Mouse (Mus musculus): ENCODE results near the gene A230050P20Rik. TPM values are rescaled to one million over a fixed set of nuclear protein-coding genes. Genes with fewer than 3 reads are reported as not detected.

A230050P20Rik gene
- polyA plus RNA-seq, 1 experiment from 2014 or later: 5.0 TPM

GRCm38 (mm10) chr9:20842670-20843069, 25.8 kb upstream of the A230050P20Rik start:
- Histone ChIP-seq H3K4me2 (no peak overlapping the region), H3K36me3 (replicated peaks) (no peaks in the 10 kb centered on the region), H3K27ac (replicated peaks) (no peak overlapping the region), H3K4me1 (replicated peaks) (no peaks in the 10 kb centered on the region), H3K9ac (no peak overlapping the region), H3K4me3 (replicated peaks) (no peak overlapping the region), H3K9me3 (replicated peaks) (no peaks in the 10 kb centered on the region), H3K27me3 (peaks cover 5% of the 10 kb centered on the region; the same call in 1 of the 2 replicates)
- ATAC-seq (ENCODE audit: insufficient read depth): no peak
- WGBS (ENCODE audit: insufficient replicate concordance): 22% methylated on average over 2 of the region's 2 CpGs

- H3K9me3 ChIP-seq (replicated peaks): no peaks in the 10 kb centered on the region
- no peak for ATAC-seq (ENCODE audit: insufficient read depth)
- no peaks in the 10 kb centered on the region; the same call in 1 of the 2 replicates for H3K27me3 ChIP-seq
- H3K36me3 ChIP-seq (replicated peaks): no peaks in the 10 kb centered on the region
- no peak overlapping the region for H3K4me3 ChIP-seq (replicated peaks)
- no peak overlapping the region for H3K9ac ChIP-seq
- H3K4me2 ChIP-seq: no peak overlapping the region
- no peak overlapping the region for H3K27ac ChIP-seq (replicated peaks)
- H3K4me1 ChIP-seq (replicated peaks): no peaks in the 10 kb centered on the region
- 70% methylated on average over 2 of the region's 2 CpGs for WGBS (ENCODE audit: insufficient replicate concordance)
Measured at GRCm38 (mm10) chr9:20850179-20850578, 18.3 kb upstream of the A230050P20Rik start.

GRCm38 (mm10) chr9:20857131-20857530, 11.3 kb upstream of the A230050P20Rik start:
- no peaks in the 10 kb centered on the region; the same call in none of the 2 replicates for H3K27me3 ChIP-seq
- no peaks in the 10 kb centered on the region for H3K36me3 ChIP-seq (replicated peaks)
- H3K9ac ChIP-seq: no peak overlapping the region
- no peak overlapping the region for H3K4me3 ChIP-seq (replicated peaks)
- H3K27ac ChIP-seq (replicated peaks): no peak overlapping the region
- no peaks in the 10 kb centered on the region for H3K4me1 ChIP-seq (replicated peaks)
- H3K9me3 ChIP-seq (replicated peaks): no peaks in the 10 kb centered on the region
- H3K4me2 ChIP-seq: no peak overlapping the region
- 5% methylated on average over 6 of the region's 6 CpGs for WGBS (ENCODE audit: insufficient replicate concordance)
- no peak for ATAC-seq (ENCODE audit: insufficient read depth)

- no peak overlapping the region for H3K4me3 ChIP-seq (replicated peaks)
- ATAC-seq (ENCODE audit: insufficient read depth): no peak
- no peaks in the 10 kb centered on the region for H3K4me1 ChIP-seq (replicated peaks)
- no peak overlapping the region for H3K9ac ChIP-seq
- H3K36me3 ChIP-seq (replicated peaks): no peaks in the 10 kb centered on the region
- no peaks in the 10 kb centered on the region for H3K9me3 ChIP-seq (replicated peaks)
- H3K27ac ChIP-seq (replicated peaks): no peak overlapping the region
- no peaks in the 10 kb centered on the region; the same call in 1 of the 2 replicates for H3K27me3 ChIP-seq
- WGBS (ENCODE audit: insufficient replicate concordance): 26% methylated on average over 6 of the region's 6 CpGs
- no peak overlapping the region for H3K4me2 ChIP-seq
Measured at GRCm38 (mm10) chr9:20859926-20860325, 8.5 kb upstream of the A230050P20Rik start.

- Histone ChIP-seq H3K4me1 (replicated peaks) (no peaks in the 10 kb centered on the region), H3K27ac (replicated peaks) (no peak overlapping the region), H3K27me3 (peaks cover 6% of the 10 kb centered on the region; the same call in 1 of the 2 replicates), H3K36me3 (replicated peaks) (no peaks in the 10 kb centered on the region), H3K4me2 (no peak overlapping the region), H3K9ac (no peak overlapping the region), H3K4me3 (replicated peaks) (no peak overlapping the region), H3K9me3 (replicated peaks) (no peaks in the 10 kb centered on the region)
- no peak for ATAC-seq (ENCODE audit: insufficient read depth)
- 10% methylated on average over 4 of the region's 4 CpGs for WGBS (ENCODE audit: insufficient replicate concordance)
Measured at GRCm38 (mm10) chr9:20861821-20862220, 6.6 kb upstream of the A230050P20Rik start.

GRCm38 (mm10) chr9:20862225-20862624, 6.2 kb upstream of the A230050P20Rik start:
- WGBS (ENCODE audit: insufficient replicate concordance): 32% methylated on average over 4 of the region's 4 CpGs
- no peak for ATAC-seq (ENCODE audit: insufficient read depth)
- H3K4me1 ChIP-seq (replicated peaks): no peaks in the 10 kb centered on the region
- no peak overlapping the region for H3K9ac ChIP-seq
- H3K4me2 ChIP-seq: no peak overlapping the region
- no peaks in the 10 kb centered on the region for H3K9me3 ChIP-seq (replicated peaks)
- H3K27ac ChIP-seq (replicated peaks): no peak overlapping the region
- peaks cover 10% of the 10 kb centered on the region; the same call in 1 of the 2 replicates for H3K27me3 ChIP-seq
- no peak overlapping the region for H3K4me3 ChIP-seq (replicated peaks)
- H3K36me3 ChIP-seq (replicated peaks): no peaks in the 10 kb centered on the region

- Histone ChIP-seq H3K27me3 (peaks cover 37% of the 10 kb centered on the region), H3K4me1 (replicated peaks) (peaks cover 13% of the 10 kb centered on the region; the same call in 1 of the 2 replicates), H3K4me3 (replicated peaks) (no peak overlapping the region), H3K27ac (replicated peaks) (no peak overlapping the region), H3K9me3 (replicated peaks) (no peaks in the 10 kb centered on the region), H3K4me2 (no peak overlapping the region), H3K9ac (no peak overlapping the region), H3K36me3 (replicated peaks) (0 out of 2 replicates have a peak, but pooled peaks cover 3% of the 10 kb centered on the region)
- WGBS (ENCODE audit: insufficient replicate concordance): 47% methylated on average over 3 of the region's 3 CpGs
- ATAC-seq (ENCODE audit: insufficient read depth): no peak
Measured at GRCm38 (mm10) chr9:20866879-20867278, 1.6 kb upstream of the A230050P20Rik start.

- Histone ChIP-seq H3K27me3 (peaks cover 37% of the 10 kb centered on the region), H3K27ac (replicated peaks) (no peak overlapping the region), H3K4me2 (peak overlapping the region; percentile 76), H3K9me3 (replicated peaks) (no peaks in the 10 kb centered on the region), H3K9ac (no peak overlapping the region; the same call in 1 of the 2 replicates), H3K36me3 (replicated peaks) (0 out of 2 replicates have a peak, but pooled peaks cover 7% of the 10 kb centered on the region), H3K4me3 (replicated peaks) (peak overlapping the region; percentile 63), H3K4me1 (replicated peaks) (peaks cover 13% of the 10 kb centered on the region; the same call in 1 of the 2 replicates)
- 7% methylated on average over 19 of the region's 19 CpGs for WGBS (ENCODE audit: insufficient replicate concordance)
- ATAC-seq (ENCODE audit: insufficient read depth): no peak
Measured at GRCm38 (mm10) chr9:20869246-20869645, 804 bp downstream of the A230050P20Rik start.

- H3K4me1 ChIP-seq (replicated peaks): peaks cover 13% of the 10 kb centered on the region; the same call in 1 of the 2 replicates
- peaks cover 37% of the 10 kb centered on the region for H3K27me3 ChIP-seq
- no peak overlapping the region for H3K27ac ChIP-seq (replicated peaks)
- no peaks in the 10 kb centered on the region for H3K9me3 ChIP-seq (replicated peaks)
- no peak for ATAC-seq (ENCODE audit: insufficient read depth)
- no peak overlapping the region for H3K4me3 ChIP-seq (replicated peaks)
- no peak overlapping the region for H3K4me2 ChIP-seq
- no peak overlapping the region for H3K9ac ChIP-seq
- WGBS (ENCODE audit: insufficient replicate concordance): 63% methylated on average over 12 of the region's 12 CpGs
- 0 out of 2 replicates have a peak, but pooled peaks cover 7% of the 10 kb centered on the region for H3K36me3 ChIP-seq (replicated peaks)
Measured at GRCm38 (mm10) chr9:20870211-20871173, 2.0 kb downstream of the A230050P20Rik start.

- Histone ChIP-seq H3K4me2 (no peak overlapping the region), H3K9me3 (replicated peaks) (no peaks in the 10 kb centered on the region), H3K27ac (replicated peaks) (no peak overlapping the region), H3K36me3 (replicated peaks) (0 out of 2 replicates have a peak, but pooled peaks cover 7% of the 10 kb centered on the region), H3K4me1 (replicated peaks) (peaks cover 23% of the 10 kb centered on the region), H3K4me3 (replicated peaks) (no peak overlapping the region), H3K27me3 (peaks cover 21% of the 10 kb centered on the region), H3K9ac (no peak overlapping the region)
- no peak for ATAC-seq (ENCODE audit: insufficient read depth)
- 70% methylated on average over 10 of the region's 10 CpGs for WGBS (ENCODE audit: insufficient replicate concordance)
Measured at GRCm38 (mm10) chr9:20872991-20873390, 4.5 kb downstream of the A230050P20Rik start.

- Histone ChIP-seq H3K4me2 (no peak overlapping the region), H3K27ac (replicated peaks) (no peak overlapping the region), H3K9me3 (replicated peaks) (no peaks in the 10 kb centered on the region), H3K9ac (no peak overlapping the region), H3K36me3 (replicated peaks) (0 out of 2 replicates have a peak, but pooled peaks cover 7% of the 10 kb centered on the region), H3K4me3 (replicated peaks) (no peak overlapping the region), H3K27me3 (peaks cover 16% of the 10 kb centered on the region), H3K4me1 (replicated peaks) (peaks cover 23% of the 10 kb centered on the region)
- WGBS (ENCODE audit: insufficient replicate concordance): 72% methylated on average over 12 of the region's 12 CpGs
- no peak for ATAC-seq (ENCODE audit: insufficient read depth)
Measured at GRCm38 (mm10) chr9:20873521-20873920, 5.1 kb downstream of the A230050P20Rik start.
